Mouse (Mus musculus) macrophage (primary cell): ENCODE data around the gene Fth1. TPM values are rescaled to one million over a fixed set of nuclear protein-coding genes. Genes with fewer than 3 reads are reported as not detected.

Experiments used
- H3K27ac ChIP-seq: fragments of 350-480 bp; formaldehyde crosslinking; 2 replicates; pipeline ENCODE4 v1.9.0; 2021
- H3K36me3 ChIP-seq: fragments of 350-480 bp; formaldehyde crosslinking; 2 replicates; pipeline ENCODE4 v1.9.0; 2021; ENCODE audit errors: inconsistent target
- H3K4me3 ChIP-seq: fragments of 350-480 bp; formaldehyde crosslinking; 2 replicates; pipeline ENCODE4 v1.9.0; 2021; ENCODE audit errors: inconsistent target
- H3K79me2 ChIP-seq: fragments of 350-480 bp; formaldehyde crosslinking; 2 replicates; pipeline ENCODE4 v1.9.0; 2021; ENCODE audit errors: inconsistent target
- WGBS: methylation state at CpG from one replicate; pipeline ENCODE4 v1.1.7; 2026; ENCODE audit warnings: inconsistent platforms; ENCODE audit not compliant: missing documents; 5-methylcytosine and 5-hydroxymethylcytosine counted together
- polyA plus RNA-seq: library from polyadenylated mRNA; stranded (reverse); fragments of 250-400 nt; gene quantifications from 3 replicates; pipeline ENCODE4 v1.2.4, GENCODE M21; 2018; ENCODE audit warnings: inconsistent platforms

Gene Fth1
- polyA plus RNA-seq, 1 experiment from 2014 or later = 25,011 TPM

GRCm38 (mm10) chr19:10015442-10015841, 35.0 kb downstream of the Fth1 start:
- Histone ChIP-seq H3K4me3 (no peak overlapping the region), H3K79me2 (peaks cover 24% of the 10 kb centered on the region), H3K36me3 (no peaks in the 10 kb centered on the region), H3K27ac (no peak overlapping the region)
- 92% methylated on average over 4 of the region's 4 CpGs for WGBS

GRCm38 (mm10) chr19:10016151-10016550, 35.8 kb downstream of the Fth1 start:
- H3K27ac ChIP-seq = no peak overlapping the region
- peaks cover 31% of the 10 kb centered on the region for H3K79me2 ChIP-seq
- H3K4me3 ChIP-seq = no peak overlapping the region
- no peaks in the 10 kb centered on the region for H3K36me3 ChIP-seq
- WGBS = 92% methylated on average over 4 of the region's 4 CpGs

GRCm38 (mm10) chr19:10017637-10018526, 37.5 kb downstream of the Fth1 start:
- Histone ChIP-seq H3K36me3 (no peaks in the 10 kb centered on the region), H3K27ac (peak overlapping the region; percentile 89)

GRCm38 (mm10) chr19:10018527-10018818, 38.1 kb downstream of the Fth1 start:
- H3K4me3 ChIP-seq = peak overlapping the region; percentile 97
- H3K36me3 ChIP-seq = no peaks in the 10 kb centered on the region
- peaks cover 50% of the 10 kb centered on the region for H3K79me2 ChIP-seq
- peak overlapping the region; percentile 89 for H3K27ac ChIP-seq
- WGBS = 2% methylated on average over 3 of the region's 3 CpGs

More at GRCm38 (mm10) chr19:10017637-10018526, 37.5 kb downstream of the Fth1 start:
- Histone ChIP-seq H3K4me3 (peak overlapping the region; percentile 97), H3K79me2 (peaks cover 44% of the 10 kb centered on the region)
- 25% methylated on average over 30 of the region's 44 CpGs for WGBS

- H3K4me3 ChIP-seq = peak overlapping the region; percentile 97
- H3K27ac ChIP-seq = peak overlapping the region; percentile 89
- peaks cover 58% of the 10 kb centered on the region for H3K79me2 ChIP-seq
- WGBS = 87% methylated on average over 4 of the region's 4 CpGs
- H3K36me3 ChIP-seq = no peaks in the 10 kb centered on the region
Measured at GRCm38 (mm10) chr19:10019214-10019760, 38.9 kb downstream of the Fth1 start.

GRCm38 (mm10) chr19:10021981-10022380, 41.6 kb downstream of the Fth1 start:
- peak overlapping the region; percentile 100 for H3K27ac ChIP-seq
- peaks cover 81% of the 10 kb centered on the region for H3K79me2 ChIP-seq
- H3K4me3 ChIP-seq = peak overlapping the region; percentile 97; the same call in 1 of the 2 replicates
- 6% methylated on average over 2 of the region's 2 CpGs for WGBS
- H3K36me3 ChIP-seq = peaks cover 5% of the 10 kb centered on the region; the same call in 1 of the 2 replicates

GRCm38 (mm10) chr19:10022414-10023303, 42.3 kb downstream of the Fth1 start:
- Histone ChIP-seq H3K79me2 (peaks cover 88% of the 10 kb centered on the region), H3K36me3 (peaks cover 12% of the 10 kb centered on the region; the same call in 1 of the 2 replicates), H3K27ac (peak overlapping the region; percentile 100), H3K4me3 (peak overlapping the region; percentile 97; the same call in 1 of the 2 replicates)
- WGBS = 16% methylated on average over 5 of the region's 5 CpGs

- Histone ChIP-seq H3K4me3 (no peak overlapping the region), H3K79me2 (peaks cover 92% of the 10 kb centered on the region), H3K36me3 (peaks cover 19% of the 10 kb centered on the region; the same call in 1 of the 2 replicates), H3K27ac (peak overlapping the region; percentile 100)
- WGBS = 14% methylated on average over 9 of the region's 9 CpGs
Measured at GRCm38 (mm10) chr19:10023304-10023758, 42.9 kb downstream of the Fth1 start.

GRCm38 (mm10) chr19:10025169-10025875, 44.9 kb downstream of the Fth1 start:
- WGBS = 18% methylated on average over 8 of the region's 8 CpGs
- H3K4me3 ChIP-seq = peak overlapping the region; percentile 15; the same call in 1 of the 2 replicates
- H3K27ac ChIP-seq = peak overlapping the region; percentile 100
- peaks cover 39% of the 10 kb centered on the region for H3K36me3 ChIP-seq
- H3K79me2 ChIP-seq = peaks cover 86% of the 10 kb centered on the region

GRCm38 (mm10) chr19:10029746-10030145, 49.3 kb downstream of the Fth1 start:
- 100% methylated on average over 2 of the region's 2 CpGs for WGBS
- Histone ChIP-seq H3K36me3 (peaks cover 80% of the 10 kb centered on the region), H3K27ac (no peak overlapping the region), H3K79me2 (peaks cover 46% of the 10 kb centered on the region), H3K4me3 (no peak overlapping the region)

- H3K36me3 ChIP-seq = peaks cover 94% of the 10 kb centered on the region
- H3K4me3 ChIP-seq = no peak overlapping the region
- H3K27ac ChIP-seq = no peak overlapping the region
- H3K79me2 ChIP-seq = peaks cover 13% of the 10 kb centered on the region; the same call in 1 of the 2 replicates
- WGBS = 56% methylated on average over 8 of the region's 8 CpGs
Measured at GRCm38 (mm10) chr19:10033211-10033973, 53.0 kb downstream of the Fth1 start.

GRCm38 (mm10) chr19:10034356-10034755, 54.0 kb downstream of the Fth1 start:
- no peak overlapping the region for H3K4me3 ChIP-seq
- H3K36me3 ChIP-seq = peaks cover 92% of the 10 kb centered on the region
- no peak overlapping the region for H3K27ac ChIP-seq
- peaks cover 3% of the 10 kb centered on the region; the same call in 1 of the 2 replicates for H3K79me2 ChIP-seq
- WGBS = 92% methylated on average over 5 of the region's 5 CpGs
